Mouse (Mus musculus): ENCODE data around the gene Dop1b. TPM values are rescaled to one million over a fixed set of nuclear protein-coding genes. Genes with fewer than 3 reads are reported as not detected.
"Not testable (repeated sequence)": the region's sequence is repeated elsewhere in the genome, so short reads cannot be mapped to it uniquely, and the experiment has no call there.

Gene Dop1b
- polyA plus RNA-seq, 2 experiments = 11.6 to 11.8 TPM

- DNase-seq (ENCODE audit: low read depth in 3 of 3, low spot score in 3 of 3) = no peak
- no peak overlapping the region for H3K4me2 ChIP-seq (ENCODE audit: low read depth)
- ATAC-seq (ENCODE audit: insufficient read depth) = no peak
- H3K4me1 ChIP-seq (replicated peaks; ENCODE audit: control insufficient read depth in 2 of 2, insufficient read depth in 2 of 2, low read length in 1 of 2) = peaks cover 3% of the 10 kb centered on the region in 2 experiments; a peak in 3 of 4 replicates
- TF ChIP-seq CTCF (IDR thresholded peaks at IDR 0.05; ENCODE audit: low read depth) (peak; percentile 48), EP300 (IDR thresholded peaks at IDR 0.05; ENCODE audit: low read depth) (no peak)
- no peaks in the 10 kb centered on the region; the same call in 1 of the 2 replicates for H3K9me3 ChIP-seq (ENCODE audit: control insufficient read depth, low read length)
- no peak overlapping the region for H3K4me3 ChIP-seq (ENCODE audit: insufficient read depth in 1 of 2, low read depth in 2 of 2, low read length in 2 of 2)
- no peaks in the 10 kb centered on the region for H3K36me3 ChIP-seq (replicated peaks; ENCODE audit: control insufficient read depth, insufficient read depth, low read depth)
- no peak overlapping the region for H3K9ac ChIP-seq (replicated peaks)
- no peak overlapping the region for H3K27ac ChIP-seq
- WGBS (ENCODE audit: insufficient replicate concordance) = 63% methylated on average over 4 of the region's 4 CpGs
- no peaks in the 10 kb centered on the region for H3K27me3 ChIP-seq (ENCODE audit: control insufficient read depth, insufficient read depth, low read length)
Observed at GRCm38 (mm10) chr16:93824799-93825198, 113.1 kb downstream of the Dop1b start.

- H3K9ac ChIP-seq (replicated peaks) = no peak overlapping the region
- no peak overlapping the region for H3K4me3 ChIP-seq (ENCODE audit: insufficient read depth in 1 of 2, low read depth in 2 of 2, low read length in 2 of 2)
- DNase-seq (ENCODE audit: low read depth in 3 of 3, low spot score in 3 of 3) = no peak
- H3K27me3 ChIP-seq (ENCODE audit: control insufficient read depth, insufficient read depth, low read length) = no peaks in the 10 kb centered on the region
- H3K4me1 ChIP-seq (replicated peaks; ENCODE audit: control insufficient read depth in 2 of 2, insufficient read depth in 2 of 2, low read length in 1 of 2) = no peaks in the 10 kb centered on the region
- no peak for ATAC-seq (ENCODE audit: insufficient read depth)
- 82% methylated on average over 4 of the region's 4 CpGs for WGBS (ENCODE audit: insufficient replicate concordance)
- TF ChIP-seq CTCF (IDR thresholded peaks at IDR 0.05; ENCODE audit: low read depth) (no peak), EP300 (IDR thresholded peaks at IDR 0.05; ENCODE audit: low read depth) (no peak)
- no peak overlapping the region for H3K27ac ChIP-seq
- H3K36me3 ChIP-seq (replicated peaks; ENCODE audit: control insufficient read depth, insufficient read depth, low read depth) = no peaks in the 10 kb centered on the region
- no peak overlapping the region for H3K4me2 ChIP-seq (ENCODE audit: low read depth)
- H3K9me3 ChIP-seq (ENCODE audit: control insufficient read depth, low read length) = no peaks in the 10 kb centered on the region; the same call in 1 of the 2 replicates
Observed at GRCm38 (mm10) chr16:93825463-93825862, 113.8 kb downstream of the Dop1b start.

DNA sequence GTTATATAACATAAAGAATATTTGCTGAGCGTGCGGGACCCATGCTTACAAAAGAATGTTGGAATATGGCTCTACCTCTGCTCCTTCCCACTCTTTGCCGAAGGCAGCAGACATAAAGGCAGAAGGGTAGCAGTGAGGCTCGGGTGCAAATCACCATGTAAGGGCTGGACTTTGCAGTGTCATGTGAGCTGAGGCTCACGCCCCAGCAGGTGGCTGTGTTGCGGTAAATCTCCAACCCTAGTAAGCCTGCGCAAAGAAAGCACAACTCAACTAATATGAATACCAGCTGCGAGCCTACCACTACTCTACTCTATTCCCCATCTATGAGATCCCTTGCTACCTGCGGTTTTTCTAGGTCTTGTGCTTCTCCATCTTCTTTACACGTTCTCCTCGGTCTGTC lies 114.3 kb downstream of the Dop1b start:
- WGBS (ENCODE audit: insufficient replicate concordance) = 63% methylated on average over 11 of the region's 11 CpGs

DNA sequence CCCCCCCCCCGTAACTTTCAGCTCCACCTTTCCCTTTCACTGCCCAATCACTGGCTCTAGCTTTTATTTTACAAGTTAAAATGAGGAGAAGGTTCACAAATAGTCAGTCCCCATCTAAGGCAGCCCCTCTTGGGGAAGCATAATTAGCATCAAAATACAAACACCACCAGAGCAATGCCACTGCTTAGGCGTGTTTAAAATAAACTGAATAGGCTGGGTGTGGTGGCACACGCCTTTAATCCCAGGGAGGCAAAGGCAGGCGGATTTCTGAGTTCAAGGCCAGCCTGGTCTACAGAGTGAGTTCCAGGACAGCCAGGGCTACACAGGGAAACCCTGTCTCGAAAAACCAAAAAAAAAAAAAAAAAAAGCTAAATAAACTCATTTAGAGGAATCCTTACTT lies 114.8 kb downstream of the Dop1b start:
- not testable (repeated sequence) for H3K9me3 ChIP-seq (ENCODE audit: control insufficient read depth, low read length)
- 42% methylated on average over 5 of the region's 5 CpGs for WGBS (ENCODE audit: insufficient replicate concordance)

More for the DNA sequence above, 114.3 kb downstream of the Dop1b start:
- DNase-seq (ENCODE audit: low read depth in 3 of 3, low spot score in 3 of 3) (no peak), ATAC-seq (ENCODE audit: insufficient read depth) (no peak)
- TF ChIP-seq EP300 (IDR thresholded peaks at IDR 0.05; ENCODE audit: low read depth) = no peak
- no peak for TF ChIP-seq CTCF (IDR thresholded peaks at IDR 0.05; ENCODE audit: low read depth)
- Histone ChIP-seq H3K36me3 (replicated peaks; ENCODE audit: control insufficient read depth, insufficient read depth, low read depth) (no peaks in the 10 kb centered on the region), H3K27ac (no peak overlapping the region), H3K9ac (replicated peaks) (no peak overlapping the region), H3K4me3 (ENCODE audit: insufficient read depth in 1 of 2, low read depth in 2 of 2, low read length in 2 of 2) (no peak overlapping the region), H3K4me1 (replicated peaks; ENCODE audit: control insufficient read depth in 2 of 2, insufficient read depth in 2 of 2, low read length in 1 of 2) (no peaks in the 10 kb centered on the region), H3K9me3 (ENCODE audit: control insufficient read depth, low read length) (no peaks in the 10 kb centered on the region; the same call in 1 of the 2 replicates), H3K4me2 (ENCODE audit: low read depth) (no peak overlapping the region), H3K27me3 (ENCODE audit: control insufficient read depth, insufficient read depth, low read length) (no peaks in the 10 kb centered on the region)

GRCm38 (mm10) chr16:93826909-93827308 lies 115.2 kb downstream of the Dop1b start:
- peaks cover 3 to 4% of the 10 kb centered on the region in 2 experiments for H3K4me1 ChIP-seq (replicated peaks; ENCODE audit: control insufficient read depth in 2 of 2, insufficient read depth in 2 of 2, low read length in 1 of 2)
- no peak overlapping the region for H3K9ac ChIP-seq (replicated peaks)
- no peak overlapping the region for H3K4me2 ChIP-seq (ENCODE audit: low read depth)
- no peaks in the 10 kb centered on the region for H3K27me3 ChIP-seq (ENCODE audit: control insufficient read depth, insufficient read depth, low read length)
- 75% methylated on average over 6 of the region's 6 CpGs for WGBS (ENCODE audit: insufficient replicate concordance)
- no peak overlapping the region for H3K4me3 ChIP-seq (ENCODE audit: insufficient read depth in 1 of 2, low read depth in 2 of 2, low read length in 2 of 2)
- TF ChIP-seq EP300 (IDR thresholded peaks at IDR 0.05; ENCODE audit: low read depth) (no peak), CTCF (IDR thresholded peaks at IDR 0.05; ENCODE audit: low read depth) (no peak)
- ATAC-seq (ENCODE audit: insufficient read depth) = no peak
- no peak for DNase-seq (ENCODE audit: low read depth in 3 of 3, low spot score in 3 of 3)
- no peaks in the 10 kb centered on the region for H3K36me3 ChIP-seq (replicated peaks; ENCODE audit: control insufficient read depth, insufficient read depth, low read depth)
- no peak overlapping the region for H3K27ac ChIP-seq
- H3K9me3 ChIP-seq (ENCODE audit: control insufficient read depth, low read length) = no peaks in the 10 kb centered on the region; the same call in 1 of the 2 replicates

More for the DNA sequence above, 114.8 kb downstream of the Dop1b start:
- not testable (repeated sequence) for H3K27me3 ChIP-seq (ENCODE audit: control insufficient read depth, insufficient read depth, low read length); DNase-seq (ENCODE audit: low read depth in 3 of 3, low spot score in 3 of 3); ATAC-seq (ENCODE audit: insufficient read depth); H3K9ac ChIP-seq (replicated peaks); H3K4me2 ChIP-seq (ENCODE audit: low read depth); H3K27ac ChIP-seq; H3K4me3 ChIP-seq (ENCODE audit: insufficient read depth in 1 of 2, low read depth in 2 of 2, low read length in 2 of 2); H3K36me3 ChIP-seq (replicated peaks; ENCODE audit: control insufficient read depth, insufficient read depth, low read depth); H3K4me1 ChIP-seq (replicated peaks; ENCODE audit: control insufficient read depth in 2 of 2, insufficient read depth in 2 of 2, low read length in 1 of 2)

Data from liver, embryonic 14.5 days (tissue).